Mouse (Mus musculus) adrenal gland, postnatal 36 days (tissue): ENCODE data around the gene Gen1. TPM values are rescaled to one million over a fixed set of nuclear protein-coding genes. Genes with fewer than 3 reads are reported as not detected.

Experiments
- DNase-seq, 2 experiments: peaks; one replicate each; pipeline ENCODE4 v3.0.0; 2021; ENCODE audit warnings: mixed read lengths in 1 of 2
- total RNA-seq, 2 experiments: library from RNA; stranded (reverse); gene quantifications; 2 replicates each; pipeline ENCODE4 v1.2.3; 2021

Gen1 gene
- total RNA-seq, 2 experiments from 2014 or later = 2.5 to 2.7 TPM

- DNase-seq = no peak
Observed at GRCm38 (mm10) chr12:11224722-11225121, 40.9 kb downstream of the Gen1 start.

- no peak for DNase-seq
Observed at GRCm38 (mm10) chr12:11223090-11223489, 42.5 kb downstream of the Gen1 start.

DNA sequence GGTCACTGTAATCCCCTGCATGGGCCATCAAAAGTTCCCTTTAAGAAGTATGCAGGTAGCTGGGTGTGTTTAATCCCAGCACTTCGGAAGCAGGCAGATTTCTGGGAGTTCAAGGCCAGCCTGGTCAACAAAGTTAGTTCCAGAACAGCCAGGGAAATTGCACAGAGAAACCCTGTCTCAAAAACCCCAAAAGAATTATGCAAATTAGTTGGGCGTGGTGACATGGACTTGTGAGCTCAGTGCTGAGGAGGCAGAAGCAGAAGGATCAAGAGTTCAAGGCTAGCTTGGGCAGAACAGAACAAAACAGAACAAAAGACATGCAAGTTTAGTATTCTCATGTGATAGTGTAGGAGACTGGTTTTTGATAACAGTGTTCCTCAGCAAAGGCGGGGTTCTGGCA is 43.0 kb downstream of the Gen1 start:
- no peak for DNase-seq

GRCm38 (mm10) chr12:11221524-11222330 is 43.9 kb downstream of the Gen1 start:
- DNase-seq = peak in 1 of 2 experiments; percentile 9

- no peak for DNase-seq
Observed at GRCm38 (mm10) chr12:11217726-11218250, 47.8 kb downstream of the Gen1 start.

DNA sequence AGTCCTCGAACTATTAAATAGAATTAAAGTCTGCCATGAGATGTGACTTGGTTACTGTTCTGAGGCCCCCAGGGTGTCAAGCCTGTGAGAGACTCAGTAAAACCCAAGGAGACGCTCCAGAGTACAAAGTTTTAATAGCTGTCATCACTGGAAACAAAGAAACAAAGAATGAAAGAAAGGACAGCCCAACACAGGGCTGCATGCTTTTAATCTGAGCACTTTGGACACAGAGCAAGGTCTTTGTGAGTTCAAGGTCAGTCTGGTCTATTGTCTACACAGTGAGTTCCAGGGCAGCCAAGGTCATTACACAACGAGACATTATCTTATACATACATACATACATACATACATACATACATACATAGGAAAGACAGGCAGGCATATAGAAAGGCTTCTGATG is 49.1 kb downstream of the Gen1 start:
- no peak for DNase-seq

DNA sequence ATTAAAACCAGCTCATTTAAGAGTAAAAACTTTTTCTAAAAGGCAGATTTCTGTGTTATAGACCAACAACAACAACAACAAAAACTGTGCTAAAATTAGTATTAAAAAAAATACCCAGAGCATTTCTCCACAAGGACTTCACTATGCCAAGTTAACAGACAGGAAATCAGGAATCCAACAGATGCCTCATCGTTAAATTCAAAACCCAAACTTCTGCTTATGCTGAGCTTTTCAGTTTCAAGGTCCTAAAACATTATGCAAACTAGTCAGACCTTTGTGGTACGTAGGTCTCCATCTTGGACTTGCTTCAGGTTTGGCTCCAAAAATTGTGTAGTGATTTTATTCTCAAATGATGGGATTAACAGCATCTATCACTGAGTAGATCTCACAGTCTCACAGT is 50.0 kb downstream of the Gen1 start:
- DNase-seq = no peak

DNA sequence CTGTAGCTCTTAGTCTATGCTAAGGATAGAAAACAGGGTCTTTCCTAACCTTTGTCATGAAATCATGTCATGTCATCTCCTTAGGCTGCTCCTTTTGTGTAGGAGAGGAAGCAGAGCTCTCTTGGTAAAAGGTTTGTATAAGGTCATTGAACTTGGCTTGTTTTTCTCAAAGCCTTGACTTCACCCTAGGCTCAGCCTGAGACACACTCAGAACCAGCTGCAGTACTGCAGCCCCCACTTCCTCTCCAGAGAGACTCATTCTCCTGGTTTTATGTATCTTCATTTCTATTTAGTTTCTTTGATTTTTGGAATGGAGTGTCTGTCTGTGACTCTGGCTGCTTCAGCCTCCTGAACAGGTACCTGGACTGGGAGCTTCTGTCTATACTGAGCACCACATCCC is 50.8 kb downstream of the Gen1 start:
- no peak for DNase-seq

- no peak for DNase-seq
Observed at GRCm38 (mm10) chr12:11212881-11213280, 52.7 kb downstream of the Gen1 start.

DNA sequence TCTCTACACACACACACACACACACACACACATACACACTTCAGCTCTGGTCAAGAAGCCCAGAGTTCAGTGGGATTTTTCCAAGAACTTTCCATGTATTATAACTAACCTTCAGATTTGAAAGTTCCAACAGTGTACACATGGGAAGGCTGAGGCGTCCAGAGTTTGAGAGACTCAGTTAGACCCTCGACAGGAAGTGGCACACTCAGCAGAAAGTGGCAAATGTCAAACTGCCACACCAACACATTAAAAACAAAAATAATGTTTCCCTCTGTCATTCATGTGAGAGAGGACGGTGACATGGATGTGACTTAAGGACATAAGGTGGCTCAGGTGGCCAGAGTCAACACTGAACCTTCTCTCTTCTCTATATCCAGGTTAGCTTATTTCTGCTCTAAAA is 55.2 kb downstream of the Gen1 start:
- DNase-seq = no peak

- no peak for DNase-seq
Observed at GRCm38 (mm10) chr12:11209636-11210035, 56.0 kb downstream of the Gen1 start.

GRCm38 (mm10) chr12:11208872-11209271 is 56.7 kb downstream of the Gen1 start, which contains the start of gene Msgn1:
Gene Msgn1 (minus strand): TSS chr12:11208972.
- DNase-seq = no peak

- no peak for DNase-seq
Observed at GRCm38 (mm10) chr12:11206321-11206720, 59.3 kb downstream of the Gen1 start.

DNA sequence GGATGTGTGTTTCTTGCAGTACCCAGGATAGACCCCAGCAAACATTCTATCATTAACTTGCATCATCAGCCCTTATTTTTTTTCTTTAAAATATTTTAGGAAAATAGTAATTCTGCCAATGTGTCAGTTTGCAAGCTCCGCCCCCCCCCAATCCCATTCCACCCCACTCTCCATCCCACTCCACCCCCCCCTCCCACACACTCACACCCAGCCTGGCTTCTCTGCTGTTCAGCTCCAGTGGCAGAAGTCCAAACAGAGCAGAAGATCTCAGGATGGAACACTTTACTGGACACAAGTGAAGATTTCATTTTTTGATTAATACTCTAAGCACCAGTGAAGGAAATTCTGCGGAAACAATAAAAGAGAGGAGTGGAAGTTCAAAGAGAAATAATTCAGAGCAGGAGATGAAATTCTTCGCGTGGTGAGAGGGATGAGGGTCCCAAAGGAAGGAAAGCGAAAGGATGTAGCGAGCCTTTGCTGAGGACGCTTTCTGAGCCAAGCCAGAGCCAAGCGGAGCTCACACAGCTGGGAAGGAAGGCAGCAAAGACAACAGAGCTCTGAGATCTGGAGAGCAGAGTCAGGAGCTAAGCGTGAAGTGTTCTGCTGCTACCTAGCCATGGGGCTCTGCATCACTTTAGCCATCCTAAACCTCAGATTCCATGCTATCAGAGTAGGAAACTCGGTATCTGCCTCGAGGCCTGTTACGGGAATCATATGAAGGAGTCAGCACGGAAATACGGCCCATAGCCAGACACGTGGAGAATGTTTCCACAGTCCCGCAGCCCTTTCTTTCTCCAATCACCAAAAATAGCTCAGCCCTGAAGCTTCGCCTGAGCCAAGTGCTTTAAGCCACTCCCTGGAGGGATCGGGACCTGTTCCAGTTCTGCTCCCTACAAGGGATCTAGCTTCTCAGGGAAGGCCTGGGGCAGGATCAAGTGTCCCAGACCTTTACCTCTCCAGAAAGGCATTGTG is 61.6 kb downstream of the Gen1 start:
- peak; percentile 39 to 66 for DNase-seq

DNA sequence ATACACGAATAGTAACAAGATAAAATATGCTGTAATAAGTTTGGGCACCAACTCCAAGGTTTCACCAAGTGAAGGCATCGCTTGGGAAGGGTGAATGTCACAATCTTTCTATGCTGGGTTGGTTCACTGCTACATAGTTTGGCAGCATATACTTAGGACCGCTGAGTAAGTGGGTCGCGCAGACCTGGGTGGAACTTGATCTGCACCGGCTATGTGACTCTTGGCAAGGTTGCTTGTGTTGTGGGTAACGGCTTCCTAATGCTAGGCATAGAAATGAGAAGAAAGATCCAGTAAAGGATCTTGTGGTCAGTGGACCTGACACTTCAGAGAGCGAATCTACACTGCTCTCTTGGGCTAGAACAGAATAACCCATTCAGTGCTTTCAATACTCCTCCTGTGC is 63.1 kb downstream of the Gen1 start:
- no peak for DNase-seq

DNA sequence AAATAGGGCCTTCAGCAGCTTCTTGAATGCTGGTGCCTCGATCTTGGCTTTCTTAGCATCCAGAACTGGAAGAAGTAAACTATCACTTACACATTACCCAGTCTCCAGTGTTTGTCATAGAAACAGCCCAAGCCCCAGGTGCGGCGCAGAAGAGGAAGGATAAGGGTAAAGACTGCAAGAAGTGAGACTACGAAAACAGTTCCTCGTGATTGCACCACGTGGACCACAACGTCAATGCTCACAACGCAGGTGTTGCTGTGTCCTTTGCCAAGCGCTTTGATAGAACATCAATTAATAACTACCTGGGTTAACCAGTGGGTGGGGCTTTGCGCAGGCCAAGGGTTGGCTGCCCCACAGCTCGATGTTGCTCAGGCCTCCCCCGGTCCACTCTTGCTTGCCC is 64.9 kb downstream of the Gen1 start:
- DNase-seq = no peak

DNA sequence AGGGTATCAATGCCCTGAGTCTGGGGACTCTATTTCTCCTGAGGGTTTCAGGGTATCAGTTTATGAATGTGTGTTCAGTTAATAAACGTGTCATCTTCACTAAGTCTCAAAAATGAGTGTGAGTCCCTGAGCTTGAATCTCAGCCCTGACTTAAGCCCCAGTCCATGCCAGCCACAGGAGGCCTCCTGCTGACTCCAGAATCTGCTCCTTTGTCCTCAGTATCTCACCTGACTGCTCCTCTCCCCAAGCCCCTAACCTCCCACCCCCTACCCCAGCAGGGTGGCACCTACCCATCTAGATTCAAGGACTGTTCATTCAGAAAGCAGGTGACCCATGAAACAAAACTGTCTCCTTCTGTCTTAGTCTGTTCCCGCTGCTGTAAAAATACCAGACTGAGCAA is 67.0 kb downstream of the Gen1 start:
- no peak for DNase-seq

DNA sequence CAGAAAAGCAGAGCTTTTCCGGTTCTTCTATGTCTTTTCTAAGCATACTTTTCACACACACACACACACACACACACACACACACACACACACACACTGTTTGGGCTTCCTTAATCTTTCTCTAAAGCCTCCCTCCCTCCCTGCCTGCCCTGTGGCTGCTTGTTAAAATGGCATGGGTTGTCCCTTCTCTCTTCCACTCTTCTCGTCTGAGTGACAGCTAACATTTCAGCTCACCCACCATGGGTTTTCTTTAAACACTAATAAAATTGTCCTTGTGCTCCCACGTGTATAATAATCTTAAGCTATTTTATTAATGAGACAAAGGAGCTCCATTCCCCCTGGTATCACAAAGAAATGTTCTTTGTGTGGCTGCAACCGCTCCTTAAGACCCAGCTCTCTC is 67.6 kb downstream of the Gen1 start:
- no peak for DNase-seq

- DNase-seq = no peak
Observed at GRCm38 (mm10) chr12:11196830-11197229, 68.8 kb downstream of the Gen1 start.

DNA sequence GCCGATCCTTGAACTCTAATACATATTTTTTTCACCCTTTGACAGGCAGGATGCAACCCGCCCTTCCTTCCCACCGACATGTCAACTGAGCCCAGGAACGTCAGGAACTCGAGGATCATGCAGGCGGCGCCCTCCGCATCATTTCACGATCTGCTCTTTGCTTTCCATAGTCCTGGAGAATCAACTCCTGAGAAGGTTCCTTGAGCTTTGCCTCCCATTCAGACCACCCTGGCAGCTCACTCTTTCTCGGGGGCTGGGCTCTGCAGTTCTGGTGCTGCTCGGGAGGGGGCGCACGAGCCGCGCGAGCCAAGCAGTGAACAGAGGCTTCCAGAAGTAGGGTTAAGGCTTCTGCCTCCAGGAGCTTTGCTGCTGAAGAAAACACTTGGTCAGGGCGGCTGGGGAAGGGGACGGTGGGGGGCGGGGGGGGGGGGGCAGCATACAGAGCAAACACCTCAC is 69.4 kb downstream of the Gen1 start:
- DNase-seq = peak; percentile 82 to 85

DNA sequence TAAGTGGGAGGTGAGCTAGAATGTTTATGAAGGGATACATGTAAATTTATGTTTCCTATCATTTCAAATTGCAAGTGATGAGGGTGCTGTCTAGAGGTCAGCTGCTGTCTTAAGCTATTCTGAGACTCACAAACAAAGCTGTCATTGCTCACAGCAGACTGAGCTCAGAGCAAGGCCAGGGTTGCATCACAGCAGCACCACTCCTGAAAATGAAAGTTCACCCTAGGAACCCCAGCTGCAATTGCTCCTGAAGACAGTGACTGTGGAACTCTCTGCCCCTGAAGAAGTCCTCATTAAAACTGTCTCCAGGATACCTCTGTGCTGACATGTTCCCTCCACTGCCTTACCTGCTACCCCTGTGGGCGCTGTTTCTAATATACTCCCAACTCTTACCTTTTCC is 70.6 kb downstream of the Gen1 start:
- peak; percentile 30 to 32 for DNase-seq
